Mouse (Mus musculus): Measurements from ENCODE around the gene Smok3b.
"Not testable (repeated sequence)": the region's sequence is repeated elsewhere in the genome, so short reads cannot be mapped to it uniquely, and the experiment has no call there.

Smok3b gene

GRCm38 (mm10) chr5:138020961-138021479, at the start of gene Smok3b, which contains the start of gene Smok3a:
Gene Smok3b, plus strand, starts transcription at chr5:138021429.
Gene Smok3a, plus strand, starts transcription at chr5:138021261.
- not testable (repeated sequence) for DNase-seq (ENCODE audit: low spot score in 2 of 2)

GRCm38 (mm10) chr5:137973161-137973560, 48.1 kb upstream of the Smok3b start:
- DNase-seq (ENCODE audit: low spot score in 2 of 2) = no peak

- DNase-seq (ENCODE audit: low spot score in 2 of 2) = peak; percentile 8 to 31
Observed at GRCm38 (mm10) chr5:137973738-137974137, 47.5 kb upstream of the Smok3b start.

GRCm38 (mm10) chr5:137974724-137975123, 46.5 kb upstream of the Smok3b start:
- DNase-seq (ENCODE audit: low spot score in 2 of 2) = no peak

- no peak for DNase-seq (ENCODE audit: low spot score in 2 of 2)
Observed at GRCm38 (mm10) chr5:137975434-137975833, 45.8 kb upstream of the Smok3b start.

GRCm38 (mm10) chr5:137977291-137977690, 43.9 kb upstream of the Smok3b start:
- no peak for DNase-seq (ENCODE audit: low spot score in 2 of 2)

GRCm38 (mm10) chr5:137979081-137979480, 42.1 kb upstream of the Smok3b start:
- no peak for DNase-seq (ENCODE audit: low spot score in 2 of 2)

- DNase-seq (ENCODE audit: low spot score in 2 of 2) = no peak
Observed at GRCm38 (mm10) chr5:137981300-137981699, 39.9 kb upstream of the Smok3b start, which contains the start of gene Azgp1. Gene Azgp1, plus strand, starts transcription at chr5:137981520.

GRCm38 (mm10) chr5:137986351-137986750, 34.9 kb upstream of the Smok3b start:
- no peak for DNase-seq (ENCODE audit: low spot score in 2 of 2)

- no peak for DNase-seq (ENCODE audit: low spot score in 2 of 2)
Observed at GRCm38 (mm10) chr5:138009437-138009836, 11.8 kb upstream of the Smok3b start.

GRCm38 (mm10) chr5:138012382-138012781, 8.8 kb upstream of the Smok3b start:
- no peak for DNase-seq (ENCODE audit: low spot score in 2 of 2)

- no peak for DNase-seq (ENCODE audit: low spot score in 2 of 2)
Observed at GRCm38 (mm10) chr5:138016530-138016929, 4.7 kb upstream of the Smok3b start.

- no peak for DNase-seq (ENCODE audit: low spot score in 2 of 2)
Observed at GRCm38 (mm10) chr5:138016997-138017396, 4.2 kb upstream of the Smok3b start.

GRCm38 (mm10) chr5:138019577-138019976, 1.7 kb upstream of the Smok3b start:
- not testable (repeated sequence) for DNase-seq (ENCODE audit: low spot score in 2 of 2)

- not testable (repeated sequence) for DNase-seq (ENCODE audit: low spot score in 2 of 2)
Observed at GRCm38 (mm10) chr5:138052894-138053293, 31.7 kb downstream of the Smok3b start, which contains the start of gene Smok3c. Gene Smok3c, plus strand, starts transcription at chr5:138053194.

GRCm38 (mm10) chr5:138073803-138074202, 52.6 kb downstream of the Smok3b start:
- no peak for DNase-seq (ENCODE audit: low spot score in 2 of 2)

GRCm38 (mm10) chr5:138075684-138076083, 54.5 kb downstream of the Smok3b start:
- no peak for DNase-seq (ENCODE audit: low spot score in 2 of 2)

- no peak for DNase-seq (ENCODE audit: low spot score in 2 of 2)
Observed at GRCm38 (mm10) chr5:138076148-138076547, 54.9 kb downstream of the Smok3b start.

- DNase-seq (ENCODE audit: low spot score in 2 of 2) = no peak
Observed at GRCm38 (mm10) chr5:138080456-138080855, 59.2 kb downstream of the Smok3b start.

- no peak for DNase-seq (ENCODE audit: low spot score in 2 of 2)
Observed at GRCm38 (mm10) chr5:138081446-138081845, 60.2 kb downstream of the Smok3b start.

- DNase-seq (ENCODE audit: low spot score in 2 of 2) = no peak
Observed at GRCm38 (mm10) chr5:138083318-138083900, 62.2 kb downstream of the Smok3b start.

GRCm38 (mm10) chr5:138083936-138084335, 62.7 kb downstream of the Smok3b start:
- DNase-seq (ENCODE audit: low spot score in 2 of 2) = no peak

GRCm38 (mm10) chr5:138084507-138084906, 63.3 kb downstream of the Smok3b start:
- no peak for DNase-seq (ENCODE audit: low spot score in 2 of 2)

- peak; percentile 82 to 83 for DNase-seq (ENCODE audit: low spot score in 2 of 2)
Observed at GRCm38 (mm10) chr5:138084996-138085395, 63.8 kb downstream of the Smok3b start, which contains the start of gene Zkscan1. Gene Zkscan1, plus strand, starts transcription at chr5:138085084.

All from right cerebral cortex, adult 2 months (tissue).